Mouse (Mus musculus) frontal cortex, adult 2 months (tissue): ENCODE results near the gene Odr4. TPM values are rescaled to one million over a fixed set of nuclear protein-coding genes. Genes with fewer than 3 reads are reported as not detected.
A peak's percentile ranks its signal among the peaks of the same experiment; 100 is the strongest.

Experiments used
- DNase-seq, 2 experiments: peaks; one replicate each; pipeline ENCODE4 v3.0.0; 2022; ENCODE audit warnings: low spot score in 1 of 2; ENCODE audit errors: extremely low spot score in 1 of 2
- polyA plus RNA-seq: library from polyadenylated mRNA; depleted of rRNA; stranded (reverse); fragments of >200 nt; gene quantifications from 2 replicates; pipeline ENCODE4 v1.2.3, GENCODE M21; 2012; rRNA removed

The Odr4 gene
- polyA plus RNA-seq: 45.4 and 45.9 TPM in 2 replicates

DNA sequence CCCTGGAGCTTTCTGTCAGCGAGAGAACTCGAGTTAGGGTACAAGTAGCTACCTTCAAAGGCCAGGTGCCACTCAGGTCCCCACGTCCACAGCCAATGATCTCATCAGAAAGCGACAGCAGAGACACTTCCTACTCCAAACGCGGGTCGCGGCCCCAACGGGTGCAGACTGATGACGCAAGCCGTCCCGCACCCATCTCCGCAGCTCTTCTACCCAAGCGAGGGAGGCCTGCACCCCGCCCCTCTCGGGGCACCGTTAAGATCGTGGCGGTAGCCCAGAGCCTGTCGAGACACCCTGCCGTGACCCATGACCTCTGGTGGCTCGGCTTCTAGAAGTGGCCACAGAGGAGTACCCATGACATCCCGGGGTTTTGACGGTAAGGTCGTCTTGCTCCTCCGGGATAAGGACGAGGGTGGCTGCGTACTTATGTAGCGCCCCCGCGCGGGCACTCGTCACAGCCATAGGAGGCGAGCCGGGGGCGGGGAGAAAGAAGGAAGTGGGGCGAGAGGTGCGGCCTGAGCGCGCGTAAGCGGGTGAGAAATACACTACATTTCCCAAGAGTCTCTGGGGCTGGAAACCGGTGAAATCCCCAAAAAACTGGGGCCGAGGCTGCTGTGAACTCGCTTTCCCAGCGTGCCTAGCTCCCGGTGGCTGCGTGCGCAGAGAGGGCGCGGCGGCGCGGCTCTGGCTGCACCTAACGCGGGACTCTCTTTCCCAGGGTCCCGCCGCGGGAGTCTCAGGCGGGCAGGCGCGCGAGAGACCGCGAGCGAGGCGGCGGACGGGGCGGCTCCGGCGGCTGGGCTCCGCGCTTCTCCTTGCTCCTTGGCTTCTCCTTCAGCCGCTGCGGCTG lies at the start of gene Odr4, which contains the start of gene Tpr:
TSS of gene Odr4 (minus strand) at position 443 of the 850 bp plus-strand sequence.
TSS of gene Tpr (plus strand) at position 201 of the 850 bp plus-strand sequence.
- peak; percentile 98 to 99 for DNase-seq

DNA sequence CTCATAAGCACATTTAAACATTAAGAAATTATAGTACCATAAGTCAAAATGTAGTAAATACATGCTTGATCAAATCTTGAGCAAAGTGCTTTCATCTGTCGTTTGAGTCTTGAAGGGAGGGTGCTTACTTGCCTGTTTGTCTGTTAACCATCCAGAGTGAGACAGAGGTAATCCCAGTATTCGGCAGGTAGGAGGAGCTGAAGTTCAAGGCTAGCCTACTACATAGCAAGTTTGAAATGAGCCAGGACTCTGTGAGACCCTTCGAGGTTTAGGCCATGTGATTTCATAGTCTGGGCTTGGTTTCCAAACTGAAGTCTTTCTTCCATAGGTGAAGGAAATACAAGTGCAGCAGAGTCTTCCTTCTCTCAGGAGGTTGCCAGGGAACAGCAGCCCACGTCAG lies 48.9 kb upstream of the Odr4 start:
- DNase-seq: no peak

DNA sequence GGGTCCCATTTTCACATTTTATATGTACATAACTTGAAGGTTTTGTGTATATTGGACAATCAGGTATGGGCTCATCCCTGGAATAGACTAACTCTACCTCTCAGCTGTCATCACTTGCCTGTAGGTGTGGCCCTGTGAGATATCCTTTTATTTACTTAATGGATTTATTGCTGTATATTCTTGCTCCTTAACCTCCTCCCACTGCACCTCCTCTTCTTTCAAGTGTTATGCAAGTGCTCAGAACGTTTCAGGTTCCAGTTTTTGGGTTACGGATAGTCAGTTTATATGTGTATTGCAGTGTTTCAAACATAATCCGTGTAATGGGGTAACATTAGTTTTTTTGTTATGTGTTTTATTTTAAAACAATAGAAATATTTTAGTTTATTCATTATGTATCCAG lies 45.8 kb upstream of the Odr4 start:
- DNase-seq: no peak

DNA sequence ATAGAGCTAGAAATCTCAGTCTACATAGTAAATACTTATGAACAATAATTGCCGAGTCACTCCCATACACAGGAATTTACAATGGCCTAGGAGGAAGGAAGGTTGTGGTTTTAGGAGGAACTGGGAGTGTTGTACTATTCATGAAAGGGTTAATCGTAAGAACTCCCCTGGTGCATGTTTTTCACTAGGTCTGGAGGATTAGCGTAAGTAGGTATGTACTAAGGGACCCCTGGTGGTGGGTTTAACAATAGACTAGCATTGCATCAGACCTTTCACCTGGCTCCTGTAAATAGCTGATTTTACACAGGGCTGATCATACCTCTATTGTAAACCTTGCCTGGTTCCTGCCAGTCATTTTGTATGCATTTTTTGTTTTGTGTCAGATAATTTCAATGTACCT lies 33.3 kb upstream of the Odr4 start:
- DNase-seq: no peak

DNA sequence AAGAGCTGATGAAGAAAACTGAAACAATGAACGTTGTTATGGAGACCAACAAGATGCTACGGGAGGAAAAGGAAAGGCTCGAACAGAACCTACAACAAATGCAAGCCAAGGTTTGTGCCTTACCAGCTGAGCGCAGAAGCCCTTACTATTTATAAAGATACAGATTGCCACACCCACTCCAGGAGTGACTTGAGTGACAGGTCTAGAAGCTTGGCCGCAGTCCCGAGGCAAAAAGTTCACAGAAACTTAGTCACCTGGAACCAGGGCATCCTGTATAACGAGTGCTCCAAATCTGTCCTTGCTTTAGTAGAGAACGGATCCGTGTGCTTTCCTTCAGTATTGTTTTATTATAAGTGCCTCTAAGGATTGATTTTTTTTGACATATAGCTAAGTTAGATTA lies 32.8 kb upstream of the Odr4 start:
- DNase-seq: no peak

DNA sequence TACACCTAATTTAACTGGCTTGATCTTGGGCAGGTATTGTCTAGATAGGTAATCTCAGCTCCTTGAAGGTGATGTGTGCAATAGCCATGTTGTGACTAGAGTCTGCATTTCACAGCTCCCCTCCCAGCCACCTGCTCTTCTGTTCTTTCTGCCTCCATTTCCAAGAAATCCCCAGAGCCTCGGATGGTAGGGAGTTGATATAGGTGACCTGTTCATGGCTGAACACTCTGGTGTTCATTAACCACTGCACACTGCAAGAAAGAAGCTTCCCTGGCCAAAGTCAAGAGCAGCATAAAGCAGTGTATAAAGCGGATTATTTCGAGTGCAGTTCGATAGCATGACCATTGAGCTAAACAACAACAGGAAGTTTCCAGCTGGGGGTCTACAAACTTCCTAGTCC lies 25.5 kb upstream of the Odr4 start:
- no peak for DNase-seq

DNA sequence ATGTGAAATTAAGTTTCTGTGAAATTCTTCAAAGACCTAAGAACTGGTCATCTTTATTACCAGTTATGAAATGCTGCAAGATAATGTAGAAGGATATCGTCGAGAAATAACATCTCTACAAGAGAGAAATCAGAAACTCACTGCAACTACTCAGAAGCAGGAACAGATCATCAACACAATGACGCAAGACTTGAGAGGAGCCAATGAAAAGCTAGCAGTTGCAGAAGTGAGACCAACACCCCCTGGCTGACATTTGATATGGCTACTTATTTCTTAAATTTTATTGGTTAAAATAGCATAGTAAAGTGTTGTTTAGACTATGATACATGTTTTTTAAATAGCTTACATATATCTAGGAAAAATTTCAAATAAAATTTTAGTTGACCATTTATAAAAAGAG lies 23.1 kb upstream of the Odr4 start:
- DNase-seq: no peak

DNA sequence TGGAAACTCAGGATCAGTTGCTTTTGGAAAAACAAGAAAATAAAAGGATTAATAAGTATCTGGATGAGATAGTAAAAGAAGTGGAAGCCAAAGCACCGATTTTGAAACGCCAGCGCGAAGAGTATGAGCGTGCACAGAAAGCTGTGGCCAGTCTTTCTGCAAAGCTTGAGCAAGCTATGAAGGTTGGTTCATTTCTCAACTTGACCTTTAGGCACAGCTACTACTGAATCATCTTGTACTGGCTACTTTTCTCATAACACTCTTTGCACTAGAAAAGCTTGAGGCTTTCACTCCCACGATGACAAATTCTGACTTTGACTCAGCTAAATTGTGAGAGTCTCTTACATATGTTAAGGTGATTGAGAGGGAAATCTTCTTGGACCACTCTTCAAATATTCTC lies 17.1 kb upstream of the Odr4 start:
- DNase-seq: no peak

DNA sequence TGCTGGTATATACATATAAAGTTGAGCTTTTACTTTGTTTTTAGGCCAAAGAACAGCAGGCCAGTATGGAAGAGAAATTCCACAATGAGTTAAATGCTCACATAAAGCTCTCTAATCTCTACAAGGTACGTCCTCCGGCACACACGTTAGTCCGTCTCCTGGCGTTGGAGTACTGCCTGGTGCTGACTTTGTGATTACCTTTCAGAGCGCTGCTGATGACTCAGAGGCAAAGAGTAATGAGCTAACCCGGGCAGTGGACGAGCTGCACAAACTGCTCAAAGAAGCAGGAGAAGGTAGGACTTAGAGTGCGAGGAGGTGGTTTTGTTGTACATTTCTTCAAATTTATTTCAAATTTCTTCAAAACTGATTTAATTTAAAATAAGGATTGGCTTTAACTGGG lies 14.4 kb upstream of the Odr4 start:
- no peak for DNase-seq

DNA sequence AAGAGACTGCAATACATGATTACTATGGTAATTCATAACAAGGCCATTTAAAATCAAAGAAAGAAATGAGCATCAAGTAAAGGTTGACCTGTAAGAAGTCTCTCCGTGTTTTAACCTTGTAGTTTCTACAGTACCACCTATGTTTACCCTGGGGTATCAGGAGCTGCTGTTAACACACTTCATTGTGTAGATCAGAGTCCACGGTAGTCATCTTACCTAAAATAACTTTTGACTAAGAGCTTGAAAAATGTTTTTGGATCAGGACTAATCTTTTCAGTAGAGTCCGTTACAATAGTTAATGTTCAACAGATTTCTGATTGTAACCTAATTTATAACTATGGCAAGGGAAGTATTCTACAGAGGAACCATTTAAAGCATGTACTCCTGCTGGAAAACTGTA lies 11.7 kb upstream of the Odr4 start:
- DNase-seq: no peak

DNA sequence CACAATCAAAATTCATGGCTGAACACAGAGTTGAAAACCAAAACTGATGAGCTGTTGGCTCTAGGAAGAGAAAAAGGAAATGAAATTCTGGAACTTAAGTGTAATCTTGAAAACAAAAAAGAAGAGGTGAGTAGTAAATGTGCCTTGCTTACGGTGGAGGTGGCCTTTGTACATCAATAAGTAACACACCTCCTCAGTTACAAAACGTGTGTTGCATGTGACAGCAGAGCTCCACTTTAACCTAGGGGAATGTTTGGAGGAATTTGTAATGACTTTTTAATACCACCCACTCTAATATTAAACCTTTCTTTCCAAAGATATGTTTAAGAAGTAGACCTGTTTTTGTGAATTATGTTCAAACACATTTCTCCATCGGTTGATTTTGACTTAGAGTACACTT lies 11.0 kb upstream of the Odr4 start:
- no peak for DNase-seq

DNA sequence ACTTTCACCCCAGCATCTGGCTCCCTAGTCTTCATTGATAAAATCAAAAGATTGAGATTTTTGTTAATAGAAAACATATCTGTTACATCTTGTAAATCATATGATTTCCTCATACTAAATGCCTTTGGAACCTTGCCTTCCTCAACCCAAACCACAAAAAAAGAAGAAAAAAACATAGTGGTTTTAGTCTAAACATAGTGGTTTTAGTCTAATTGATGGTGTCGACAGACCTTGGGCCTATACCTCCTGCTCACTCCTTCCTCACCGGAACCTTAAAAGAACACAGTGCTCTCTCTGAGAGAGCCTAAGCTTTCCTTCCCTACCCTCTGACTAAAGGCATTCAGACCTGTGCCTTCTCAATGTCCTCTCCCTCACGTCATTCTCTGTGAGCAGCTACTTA lies 3.1 kb upstream of the Odr4 start:
- no peak for DNase-seq

DNA sequence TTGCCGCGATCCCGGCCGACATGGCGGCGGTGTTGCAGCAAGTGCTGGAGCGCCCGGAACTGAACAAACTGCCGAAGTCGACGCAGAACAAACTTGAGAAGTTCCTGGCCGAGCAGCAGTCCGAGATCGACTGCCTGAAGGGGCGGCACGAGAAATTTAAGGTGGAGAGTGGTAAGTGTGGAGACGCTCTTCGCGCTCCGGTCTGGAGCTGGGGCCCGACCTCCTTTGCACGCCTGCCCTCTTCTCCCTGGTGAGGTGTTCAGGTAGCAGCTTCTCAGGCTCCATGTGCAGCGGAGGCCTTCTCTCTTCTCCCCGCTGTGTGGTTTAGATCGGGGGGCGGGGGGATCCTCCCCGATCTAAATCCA lies 590 bp upstream of the Odr4 start:
- peak in 1 of 2 experiments; percentile 15 for DNase-seq

DNA sequence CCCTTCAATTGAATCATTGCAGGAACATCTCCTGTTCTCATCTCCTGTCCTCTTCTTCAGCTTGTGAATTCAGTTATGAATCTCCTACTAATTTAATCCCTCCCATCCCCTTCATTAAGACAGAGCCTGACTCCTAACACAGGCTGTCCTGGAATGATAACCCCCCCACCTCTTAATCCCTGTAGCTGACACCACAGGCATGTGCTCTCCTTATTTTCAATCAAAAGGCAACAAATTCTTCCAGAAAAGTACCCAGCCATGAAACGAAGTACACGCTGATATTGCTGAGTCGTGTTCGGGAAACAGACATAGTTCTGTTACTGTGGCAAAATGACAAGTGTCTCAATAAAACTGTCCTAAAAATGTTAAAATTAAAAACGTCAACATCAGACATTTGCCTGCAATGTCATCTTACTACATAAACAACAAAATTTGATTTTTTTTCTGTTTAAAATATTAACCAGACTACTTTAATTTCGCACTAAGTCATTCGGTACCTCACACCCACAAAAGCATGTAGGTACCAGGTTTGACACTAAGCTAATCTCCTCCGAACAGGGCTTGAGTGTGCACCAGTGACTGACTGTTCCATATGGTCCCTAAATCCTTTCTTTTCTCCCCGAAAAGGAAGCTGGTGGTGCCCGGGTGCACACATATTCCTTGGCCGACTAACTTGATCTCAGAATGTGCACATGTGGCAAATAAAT lies 796 bp downstream of the Odr4 start:
- DNase-seq: no peak

DNA sequence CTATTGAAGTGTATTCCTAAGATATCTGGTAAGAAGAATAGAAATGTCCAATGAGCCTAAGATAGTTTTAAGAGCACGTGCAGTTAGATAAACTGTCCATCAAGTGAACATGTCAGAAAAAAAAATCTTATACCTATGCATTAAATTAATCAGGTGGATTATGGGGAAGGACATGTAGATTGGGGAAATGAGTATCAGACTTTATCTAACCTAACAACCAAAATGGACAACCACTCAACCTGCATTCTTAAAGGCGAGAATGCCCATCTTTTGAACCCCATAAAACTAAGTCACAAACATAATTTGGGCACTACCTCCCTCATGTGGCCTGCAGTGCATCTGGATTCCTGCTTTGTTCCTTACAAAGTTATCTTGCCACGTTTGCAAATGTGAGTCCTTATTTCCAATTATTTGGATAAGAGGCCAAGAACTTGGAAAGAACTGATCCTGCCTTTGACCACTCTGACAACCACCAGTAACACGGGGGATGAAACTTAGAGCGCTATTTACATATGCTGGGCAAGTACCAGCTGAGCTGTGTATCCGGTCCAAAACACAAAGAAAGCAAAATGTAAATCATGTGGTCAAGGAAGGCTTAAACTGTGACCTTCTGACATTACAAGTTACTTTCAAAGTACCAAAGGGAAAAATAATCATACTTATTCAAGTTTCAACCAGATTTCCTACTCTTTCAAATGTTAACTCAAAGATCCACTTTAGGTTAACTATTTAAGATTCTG lies 3.3 kb downstream of the Odr4 start:
- no peak for DNase-seq

DNA sequence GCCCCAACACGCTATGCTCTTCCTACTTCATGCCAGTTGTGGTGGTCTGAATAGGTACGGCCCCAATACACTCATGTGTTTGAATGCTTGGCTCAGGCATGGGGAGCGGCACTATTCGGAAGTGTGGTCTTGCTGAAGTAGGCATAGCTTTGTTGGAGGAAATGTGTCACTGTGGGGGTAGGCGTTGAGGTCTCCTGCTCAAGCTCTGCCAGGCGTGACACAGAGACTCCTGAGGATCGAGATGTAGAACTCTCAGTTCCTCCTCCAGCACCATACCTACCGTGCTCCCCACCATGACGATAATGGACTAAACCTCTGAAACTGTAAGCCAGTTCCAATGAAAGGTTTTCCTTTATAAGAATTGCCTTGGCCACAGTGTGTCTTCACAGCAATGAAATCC lies 5.3 kb downstream of the Odr4 start:
- DNase-seq: no peak

DNA sequence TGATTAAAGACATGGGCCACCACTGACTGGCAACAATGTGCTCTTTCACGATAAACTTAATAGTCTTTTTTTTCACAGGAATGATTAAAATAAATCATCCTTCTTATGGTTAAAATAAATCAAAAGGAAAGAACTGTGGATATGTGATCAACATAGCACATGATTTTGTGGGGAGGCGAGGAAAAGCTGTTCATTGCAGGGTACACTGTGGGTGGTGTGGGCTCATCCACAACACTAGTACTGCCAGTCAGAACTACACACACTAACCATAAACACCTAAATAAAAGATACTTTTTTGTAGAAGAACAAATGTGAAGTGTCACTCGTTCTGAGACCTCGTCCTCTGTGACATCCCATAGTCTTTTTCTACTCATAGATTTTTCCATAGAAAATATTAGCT lies 8.7 kb downstream of the Odr4 start:
- DNase-seq: no peak

DNA sequence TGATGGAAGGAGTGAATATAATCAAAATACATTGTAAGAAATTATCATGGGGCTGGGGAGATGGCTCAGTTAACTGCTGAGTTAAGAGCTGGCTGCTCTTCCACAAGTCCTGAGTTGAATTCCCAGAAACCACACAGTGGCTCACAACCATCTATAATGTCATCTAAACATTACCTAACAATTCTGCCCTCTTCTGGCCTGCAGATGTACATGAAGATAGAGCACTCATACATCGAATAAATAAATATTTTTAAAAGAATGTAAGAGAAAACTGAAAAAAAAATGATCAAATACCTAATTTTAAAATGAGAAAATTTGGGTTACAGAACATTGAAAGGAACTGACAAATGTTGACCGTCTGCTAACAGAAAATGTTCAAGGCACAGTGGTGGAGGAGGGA lies 18.6 kb downstream of the Odr4 start:
- DNase-seq: no peak

DNA sequence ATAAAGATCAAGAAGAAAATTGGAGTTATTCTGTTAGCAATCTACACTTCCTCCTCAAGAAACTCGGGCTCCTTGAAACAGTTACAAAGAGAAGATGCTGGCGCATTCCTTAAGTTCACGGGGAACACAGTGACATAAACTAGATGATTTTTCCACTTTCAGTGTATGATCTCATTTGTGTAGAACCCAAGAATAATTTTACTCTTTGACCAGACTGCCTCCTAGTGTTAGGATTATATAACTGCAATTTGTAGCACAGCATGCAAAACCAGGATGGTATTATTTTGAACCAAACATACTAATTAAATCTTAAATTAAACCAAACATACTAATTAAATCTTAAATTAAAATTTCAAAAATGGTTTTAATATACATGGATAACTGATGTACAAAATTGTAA lies 20.0 kb downstream of the Odr4 start:
- no peak for DNase-seq

DNA sequence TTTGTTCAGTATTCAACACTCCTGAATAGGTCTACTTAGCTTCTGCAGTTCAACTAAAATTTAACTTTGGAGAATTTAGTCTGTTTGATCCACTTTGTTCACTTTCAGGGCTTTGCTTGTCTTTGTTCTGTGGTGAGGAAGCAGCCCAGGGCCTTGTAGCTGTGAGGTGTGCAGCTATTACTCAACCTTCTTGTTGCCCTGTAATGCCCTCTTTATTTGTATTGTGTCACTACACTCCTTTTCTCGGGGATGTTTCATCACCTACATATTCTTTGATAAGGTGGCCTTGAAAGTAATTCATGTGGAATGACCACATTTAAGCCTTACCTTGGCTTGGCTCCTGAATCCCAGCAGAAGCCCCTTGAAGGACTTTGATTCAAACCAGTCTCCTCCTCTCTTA lies 32.0 kb downstream of the Odr4 start:
- DNase-seq: no peak

DNA sequence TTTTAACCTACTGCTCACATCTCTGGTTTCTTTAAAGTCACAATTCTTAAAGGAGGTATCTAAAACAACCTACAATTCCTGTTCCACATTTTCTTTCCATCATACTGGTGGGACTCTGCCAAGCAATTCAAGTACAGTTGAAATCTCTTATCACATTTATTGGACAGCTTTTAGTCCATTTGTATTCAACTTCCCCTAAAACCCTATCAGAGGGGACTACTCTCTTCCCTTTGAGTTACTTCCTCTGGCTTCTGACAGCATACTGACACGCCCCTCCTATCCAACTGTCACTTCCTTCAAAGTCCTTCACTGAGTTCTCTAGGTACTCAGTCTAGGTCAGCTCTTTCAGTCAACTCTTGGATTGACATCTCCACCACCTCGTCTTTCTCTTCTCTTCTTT lies 57.8 kb downstream of the Odr4 start:
- no peak for DNase-seq
